Comparison of ENCODE assay signal across 27 mouse cellular contexts in genomic region chr5:4240120-4240519, GRCm38 (mm10). TPM values are rescaled to one million over a fixed set of nuclear protein-coding genes. Genes with fewer than 3 reads are reported as not detected.
A peak's percentile ranks its signal among the peaks of the same experiment; 100 is the strongest.
DNase-seq lines count a peak whose midpoint lies in the region; ATAC-seq and TF ChIP-seq lines count a peak whose summit lies in the region.
"Had no signal": no experiment of that assay in that cellular context is flagged by ENCODE, and none has a peak within 500 bp of the region (broad histone marks: within the 10 kb centered on the region; RNA-seq: fewer than 3 reads in every experiment).

No protein-coding gene starts in this region.

- ATAC-seq in hindbrain, embryonic 11.5 days (ENCODE audit: low FRiP score), result peak; percentile 74
- peak; percentile 79; the same call in 1 of the 2 replicates for ATAC-seq in kidney, postnatal 0 days (replicated peaks; ENCODE audit: low FRiP score, low read depth)
- ATAC-seq: CD4-positive, CD25-positive, alpha-beta regulatory T cell, adult 4 months; forebrain, embryonic 14.5 days; intestine, embryonic 16.5 days had no signal

- no peak overlapping the region for H3K9ac ChIP-seq in hindbrain, embryonic 11.5 days (ENCODE audit: low read depth, low read length)
- H3K9ac ChIP-seq in kidney, postnatal 0 days (ENCODE audit: low read depth, low read length), result no peak overlapping the region
- H3K9ac ChIP-seq: heart, embryonic 12.5 days; hindbrain, embryonic 15.5 days; limb, embryonic 15.5 days; liver, embryonic 15.5 days; lung, embryonic 15.5 days had no signal

- H3K4me2 ChIP-seq in hindbrain, embryonic 11.5 days (replicated peaks; ENCODE audit: low read depth, low read length), result no peak overlapping the region
- H3K4me2 ChIP-seq in kidney, postnatal 0 days (ENCODE audit: low read length), result no peak overlapping the region
- H3K4me2 ChIP-seq: heart, embryonic 12.5 days; hindbrain, embryonic 15.5 days; limb, embryonic 15.5 days; liver, embryonic 15.5 days; lung, embryonic 15.5 days had no signal

- H3K4me3 ChIP-seq in hindbrain, embryonic 11.5 days (ENCODE audit: low read depth, low read length), result no peak overlapping the region
- no peak overlapping the region for H3K4me3 ChIP-seq in hindbrain, embryonic 10.5 days
- H3K4me3 ChIP-seq in kidney, postnatal 0 days (replicated peaks; ENCODE audit: low read depth, low read length), result no peak overlapping the region
- H3K4me3 ChIP-seq: heart, embryonic 12.5 days; hindbrain, embryonic 15.5 days; left cerebral cortex, adult 2 months; limb, embryonic 15.5 days; liver, embryonic 15.5 days; lung, embryonic 15.5 days; megakaryocyte, embryonic 14.5 days had no signal

- no peaks in the 10 kb centered on the region for H3K36me3 ChIP-seq in hindbrain, embryonic 11.5 days (ENCODE audit: control insufficient read depth, insufficient read depth, low read length)
- no peaks in the 10 kb centered on the region for H3K36me3 ChIP-seq in hindbrain, embryonic 10.5 days
- no peaks in the 10 kb centered on the region for H3K36me3 ChIP-seq in kidney, postnatal 0 days (ENCODE audit: insufficient read depth, low read length)
- H3K36me3 ChIP-seq: heart, embryonic 12.5 days; hindbrain, embryonic 15.5 days; limb, embryonic 15.5 days; liver, embryonic 15.5 days; lung, embryonic 15.5 days had no signal

- no peaks in the 10 kb centered on the region for H3K27me3 ChIP-seq in hindbrain, embryonic 11.5 days (ENCODE audit: control insufficient read depth, insufficient read depth, low read length)
- H3K27me3 ChIP-seq in hindbrain, embryonic 10.5 days (ENCODE audit: insufficient read depth, poor library complexity, severe bottlenecking), result 0 out of 2 replicates have a peak, but pooled peaks cover 3% of the 10 kb centered on the region
- no peaks in the 10 kb centered on the region for H3K27me3 ChIP-seq in kidney, postnatal 0 days (ENCODE audit: insufficient read depth, low read length)
- H3K27me3 ChIP-seq: heart, embryonic 12.5 days; hindbrain, embryonic 15.5 days; limb, embryonic 15.5 days; liver, embryonic 15.5 days; lung, embryonic 15.5 days; megakaryocyte, embryonic 14.5 days had no signal

- DNase-seq in hindbrain, embryonic 11.5 days (ENCODE audit: low spot score), result peak; percentile 39
- no peak for DNase-seq in hindbrain, embryonic 10.5 days (ENCODE audit: low spot score)
- peak; percentile 71 for DNase-seq in kidney, postnatal 0 days (ENCODE audit: low spot score)
- no peak for DNase-seq in kidney, adult 9 months
- peak; percentile 43 for DNase-seq in neural tube, embryonic 10.5 days (ENCODE audit: extremely low spot score, low spot score)
- DNase-seq in yolk sac, embryonic 10.5 days (ENCODE audit: low spot score), result peak; percentile 11
- DNase-seq in spleen, postnatal 36 days (ENCODE audit: low spot score in 2 of 2), result no peak
- DNase-seq in right cerebral cortex, postnatal 25 days, result no peak
- DNase-seq: adrenal gland, postnatal 25 days; cerebellum, adult 9-11 months; gastrocnemius, postnatal 14 days; heart, adult 18-20 months; heart, postnatal 10 days; layer of hippocampus, adult 9-11 months; lung, postnatal 36 days; midbrain, embryonic 14.5 days; spleen, adult 18-20 months had no signal

- H3K4me1 ChIP-seq in hindbrain, embryonic 11.5 days (replicated peaks; ENCODE audit: control insufficient read depth, insufficient read depth, low read length), result no peaks in the 10 kb centered on the region
- H3K4me1 ChIP-seq in hindbrain, embryonic 10.5 days (replicated peaks), result peaks cover 4% of the 10 kb centered on the region; the same call in 1 of the 2 replicates
- H3K4me1 ChIP-seq in kidney, postnatal 0 days (replicated peaks; ENCODE audit: insufficient read depth, low read length), result no peaks in the 10 kb centered on the region
- H3K4me1 ChIP-seq: hindbrain, embryonic 15.5 days; limb, embryonic 15.5 days; liver, embryonic 15.5 days; lung, embryonic 15.5 days; megakaryocyte, embryonic 14.5 days had no signal

- no peak for TF ChIP-seq CTCF in kidney, postnatal 0 days (IDR thresholded peaks at IDR 0.05; ENCODE audit: low read depth)

- no peak overlapping the region for H3K27ac ChIP-seq in hindbrain, embryonic 11.5 days (ENCODE audit: low read depth, low read length)
- no peak overlapping the region for H3K27ac ChIP-seq in hindbrain, embryonic 10.5 days
- H3K27ac ChIP-seq in kidney, postnatal 0 days, result no peak overlapping the region
- H3K27ac ChIP-seq: hindbrain, embryonic 15.5 days; left cerebral cortex, adult 2 months; limb, embryonic 15.5 days; liver, embryonic 15.5 days; lung, embryonic 15.5 days had no signal

- no peaks in the 10 kb centered on the region for H3K9me3 ChIP-seq in hindbrain, embryonic 11.5 days (ENCODE audit: control insufficient read depth, low read length)
- H3K9me3 ChIP-seq in hindbrain, embryonic 10.5 days, result no peaks in the 10 kb centered on the region
- H3K9me3 ChIP-seq in kidney, postnatal 0 days (replicated peaks; ENCODE audit: low read length), result no peaks in the 10 kb centered on the region
- H3K9me3 ChIP-seq: heart, embryonic 12.5 days; hindbrain, embryonic 15.5 days; limb, embryonic 15.5 days; liver, embryonic 15.5 days; lung, embryonic 15.5 days; megakaryocyte, embryonic 14.5 days had no signal

- 70% methylated on average over 2 of the region's 2 CpGs for WGBS in hindbrain, embryonic 11.5 days
- 69% methylated on average over 2 of the region's 2 CpGs for WGBS in hindbrain, embryonic 10.5 days
- WGBS in kidney, postnatal 0 days, result 28% methylated on average over 2 of the region's 2 CpGs

RNA-seq across cellular contexts. Expression of gene Mterf1b, which starts 48.0 kb away (rescaled TPM):
- polyA plus RNA-seq in hindbrain, embryonic 11.5 days (2014; fragmentation: Nextera tagmentation; extraction: Ambion mirVana), result 2.7 and 3.7 TPM in 2 replicates
- 1.8 and 3.3 TPM in 2 replicates for polyA plus RNA-seq in hindbrain, embryonic 10.5 days (2016; fragmentation: Nextera tagmentation; extraction: Ambion mirVana)
- 1.9 and 2.8 TPM in 2 replicates for polyA plus RNA-seq in kidney, postnatal 0 days (2015; fragmentation: Nextera tagmentation; extraction: Ambion mirVana)

Comparison
In these comparisons a context has a peak if more than half of its experiments do, and no peak if none do; other contexts are left out.
1. DNase-seq: peak in hindbrain, embryonic 11.5 days (single experiment), kidney, postnatal 0 days (single experiment), neural tube, embryonic 10.5 days (single experiment) and yolk sac, embryonic 10.5 days (single experiment); none in hindbrain, embryonic 10.5 days (single experiment), kidney, adult 9 months (single experiment), spleen, postnatal 36 days (0 of 2) and right cerebral cortex, postnatal 25 days (single experiment).